Comparison of ENCODE assay signal across 23 mouse cellular contexts in the genomic region with DNA sequence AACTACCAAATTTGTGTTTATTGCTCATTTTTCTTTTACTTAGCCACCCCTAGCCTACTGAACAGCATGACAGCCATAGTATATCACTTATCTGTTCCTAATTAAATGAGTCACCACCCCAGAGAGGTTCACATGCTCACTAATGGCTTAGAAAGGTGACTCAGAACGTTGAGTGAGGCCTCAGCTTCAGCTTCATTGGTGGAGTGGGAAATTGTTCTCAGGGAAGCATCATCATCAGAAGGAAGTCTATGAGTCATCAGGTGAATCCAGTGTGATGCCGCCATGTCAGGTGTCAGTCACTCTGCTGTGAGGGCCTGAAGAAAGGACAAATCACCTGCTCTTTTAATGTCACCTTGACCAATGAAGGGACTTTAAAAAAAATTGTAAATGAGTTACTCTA.
DNase-seq lines count a peak whose midpoint lies in the region; ATAC-seq and TF ChIP-seq lines count a peak whose summit lies in the region.
"Had no signal": no experiment of that assay in that cellular context is flagged by ENCODE, and none has a peak within 500 bp of the region (broad histone marks: within the 10 kb centered on the region; RNA-seq: fewer than 3 reads in every experiment).

No protein-coding gene starts in this region.

- peak overlapping the region; percentile 58 for H3K27ac ChIP-seq in lung, embryonic 16.5 days (ENCODE audit: low read length)
- no peak overlapping the region for H3K27ac ChIP-seq in intestine, embryonic 15.5 days
- H3K27ac ChIP-seq in stomach, postnatal 0 days (replicated peaks), result no peak overlapping the region
- H3K27ac ChIP-seq in kidney, embryonic 16.5 days (ENCODE audit: low read length), result no peak overlapping the region
- H3K27ac ChIP-seq: embryonic facial prominence, embryonic 15.5 days; forebrain, embryonic 15.5 days; heart, embryonic 10.5 days; hindbrain, embryonic 10.5 days; hindbrain, postnatal 0 days; midbrain, embryonic 10.5 days had no signal

- no peak for TF ChIP-seq CTCF in lung, adult 2 months (IDR thresholded peaks at IDR 0.05; ENCODE audit: insufficient read depth, low read length)
- TF ChIP-seq CTCF in stomach, postnatal 0 days (IDR thresholded peaks at IDR 0.05; ENCODE audit: low read depth), result no peak

- H3K4me1 ChIP-seq in lung, embryonic 16.5 days (replicated peaks; ENCODE audit: control insufficient read depth, insufficient read depth, low read length), result 0 out of 2 replicates have a peak, but pooled peaks cover 2% of the 10 kb centered on the region
- H3K4me1 ChIP-seq in lung, adult 2 months (ENCODE audit: control insufficient read depth, insufficient read depth, low read length), result no peaks in the 10 kb centered on the region
- H3K4me1 ChIP-seq in intestine, embryonic 15.5 days (replicated peaks), result no peaks in the 10 kb centered on the region
- no peaks in the 10 kb centered on the region for H3K4me1 ChIP-seq in stomach, postnatal 0 days (replicated peaks; ENCODE audit: control insufficient read depth, insufficient read depth)
- H3K4me1 ChIP-seq in kidney, embryonic 16.5 days (ENCODE audit: insufficient read depth, low read length), result no peaks in the 10 kb centered on the region
- H3K4me1 ChIP-seq: embryonic facial prominence, embryonic 15.5 days; forebrain, embryonic 15.5 days; hindbrain, embryonic 10.5 days had no signal

- no peak overlapping the region for H3K4me3 ChIP-seq in lung, embryonic 16.5 days (ENCODE audit: low read length)
- no peak overlapping the region for H3K4me3 ChIP-seq in lung, adult 2 months (replicated peaks; ENCODE audit: extremely low read depth, low read depth, low read length)
- no peak overlapping the region for H3K4me3 ChIP-seq in intestine, embryonic 15.5 days (replicated peaks)
- no peak overlapping the region for H3K4me3 ChIP-seq in stomach, postnatal 0 days (ENCODE audit: low read depth, low read length)
- H3K4me3 ChIP-seq in kidney, embryonic 16.5 days (ENCODE audit: low read length), result no peak overlapping the region
- H3K4me3 ChIP-seq: embryonic facial prominence, embryonic 15.5 days; forebrain, embryonic 15.5 days; heart, embryonic 10.5 days; hindbrain, embryonic 10.5 days; midbrain, embryonic 10.5 days; myocyte had no signal

- H3K9me3 ChIP-seq in lung, embryonic 16.5 days (ENCODE audit: control insufficient read depth, low read length), result no peaks in the 10 kb centered on the region
- H3K9me3 ChIP-seq in intestine, embryonic 15.5 days, result no peaks in the 10 kb centered on the region
- H3K9me3 ChIP-seq in stomach, postnatal 0 days (ENCODE audit: control insufficient read depth, low read length), result no peaks in the 10 kb centered on the region
- H3K9me3 ChIP-seq in kidney, embryonic 16.5 days (ENCODE audit: low read length), result no peaks in the 10 kb centered on the region
- H3K9me3 ChIP-seq: embryonic facial prominence, embryonic 15.5 days; forebrain, embryonic 15.5 days; heart, embryonic 10.5 days; hindbrain, embryonic 10.5 days; midbrain, embryonic 10.5 days had no signal

- no peak overlapping the region for H3K4me2 ChIP-seq in lung, embryonic 16.5 days (ENCODE audit: low read depth, low read length)
- no peak overlapping the region for H3K4me2 ChIP-seq in intestine, embryonic 15.5 days (replicated peaks)
- H3K4me2 ChIP-seq in stomach, postnatal 0 days (replicated peaks; ENCODE audit: low read depth), result no peak overlapping the region
- no peak overlapping the region for H3K4me2 ChIP-seq in kidney, embryonic 16.5 days (replicated peaks; ENCODE audit: low read depth, low read length)
- H3K4me2 ChIP-seq: embryonic facial prominence, embryonic 15.5 days; forebrain, embryonic 15.5 days had no signal

- no peak for TF ChIP-seq EP300 in stomach, postnatal 0 days (optimal IDR thresholded peaks at IDR 0.05)

- H3K27me3 ChIP-seq in lung, embryonic 16.5 days (ENCODE audit: control insufficient read depth, insufficient read depth, low read depth, low read length), result no peaks in the 10 kb centered on the region
- no peaks in the 10 kb centered on the region for H3K27me3 ChIP-seq in intestine, embryonic 15.5 days (replicated peaks)
- H3K27me3 ChIP-seq in stomach, postnatal 0 days (ENCODE audit: control insufficient read depth, insufficient read depth, low read length), result no peaks in the 10 kb centered on the region
- no peaks in the 10 kb centered on the region for H3K27me3 ChIP-seq in kidney, embryonic 16.5 days (ENCODE audit: insufficient read depth, low read length)
- H3K27me3 ChIP-seq: embryonic facial prominence, embryonic 15.5 days; forebrain, embryonic 15.5 days had no signal

- 64% methylated on average over 2 of the region's 2 CpGs for WGBS in lung, embryonic 16.5 days
- 71% methylated on average over 2 of the region's 2 CpGs for WGBS in lung, adult 2 months
- 59% methylated on average over 2 of the region's 2 CpGs for WGBS in intestine, embryonic 15.5 days
- WGBS in stomach, postnatal 0 days, result 53% methylated on average over 2 of the region's 2 CpGs
- 71% methylated on average over 2 of the region's 2 CpGs for WGBS in kidney, embryonic 16.5 days

- DNase-seq in lung, adult 2 months, result no peak
- DNase-seq in Muller cell, postnatal 12 days (ENCODE audit: inconsistent ontology term), result peak; percentile 46
- no peak for DNase-seq in stomach, postnatal 0 days (ENCODE audit: low spot score)
- no peak for DNase-seq in neural tube, embryonic 10.5 days (ENCODE audit: extremely low spot score, low spot score)
- no peak for DNase-seq in spleen, postnatal 36 days (ENCODE audit: low spot score in 2 of 2)
- DNase-seq: adrenal gland, adult 8-10 months; cerebellum, adult 2 months; cerebellum, postnatal 36 days; gastrocnemius, postnatal 10 days; kidney, adult 2 months; kidney, postnatal 10 days had no signal

- H3K36me3 ChIP-seq in lung, embryonic 16.5 days (ENCODE audit: control insufficient read depth, insufficient read depth, low read length), result no peaks in the 10 kb centered on the region
- no peaks in the 10 kb centered on the region for H3K36me3 ChIP-seq in intestine, embryonic 15.5 days
- no peaks in the 10 kb centered on the region for H3K36me3 ChIP-seq in stomach, postnatal 0 days (ENCODE audit: control insufficient read depth, insufficient read depth, low read length)
- H3K36me3 ChIP-seq in kidney, embryonic 16.5 days (ENCODE audit: insufficient read depth, low read length), result no peaks in the 10 kb centered on the region
- H3K36me3 ChIP-seq: embryonic facial prominence, embryonic 15.5 days; forebrain, embryonic 15.5 days; heart, embryonic 10.5 days; hindbrain, embryonic 10.5 days; midbrain, embryonic 10.5 days had no signal

- TF ChIP-seq POLR2A in lung, adult 2 months (IDR thresholded peaks at IDR 0.05; ENCODE audit: borderline replicate concordance, extremely low read depth, low read depth, low read length), result no peak

- H3K9ac ChIP-seq in lung, embryonic 16.5 days (ENCODE audit: low read length), result no peak overlapping the region
- no peak overlapping the region for H3K9ac ChIP-seq in intestine, embryonic 15.5 days
- H3K9ac ChIP-seq in stomach, postnatal 0 days (ENCODE audit: low read length), result no peak overlapping the region
- no peak overlapping the region for H3K9ac ChIP-seq in kidney, embryonic 16.5 days (replicated peaks; ENCODE audit: low read length)
- H3K9ac ChIP-seq: embryonic facial prominence, embryonic 15.5 days; forebrain, embryonic 15.5 days had no signal

- ATAC-seq in lung, embryonic 16.5 days (ENCODE audit: low read depth), result no peak
- peak; percentile 74 for ATAC-seq in intestine, embryonic 15.5 days
- ATAC-seq in stomach, postnatal 0 days (ENCODE audit: low FRiP score, low TSS enrichment), result peak; percentile 84
- no peak for ATAC-seq in kidney, embryonic 16.5 days (ENCODE audit: low FRiP score, low TSS enrichment)
- ATAC-seq: activated CD4-positive, CD25-positive, alpha-beta regulatory T cell, adult 4 months; forebrain, embryonic 15.5 days; hindbrain, postnatal 0 days; midbrain, embryonic 16.5 days had no signal

Comparison
In these comparisons a context has a peak if more than half of its experiments do, and no peak if none do; other contexts are left out.
1. ATAC-seq: peak in intestine, embryonic 15.5 days (single experiment) and stomach, postnatal 0 days (single experiment); none in lung, embryonic 16.5 days (single experiment) and kidney, embryonic 16.5 days (single experiment).